Mouse (Mus musculus) stomach, postnatal 0 days (tissue): ENCODE results near the gene Cnot10. TPM values are rescaled to one million over a fixed set of nuclear protein-coding genes. Genes with fewer than 3 reads are reported as not detected.

Experiments
- ATAC-seq: fragments of 200-750 bp; cut with Nextera tagmentation; 2 replicates; pipeline ENCODE4 v1.8.0; 2017; ENCODE audit not compliant: low FRiP score, low TSS enrichment
- DNase-seq: peaks from one replicate; pipeline ENCODE4 v3.0.0-alpha.2; 2016; ENCODE audit warnings: low spot score
- H3K27ac ChIP-seq: fragments of 300-500 bp; sonication (generic); replicated peaks from 2 replicates; pipeline ENCODE4 v1.5.1; 2014; ENCODE audit warnings: mild to moderate bottlenecking, control low read depth
- H3K27me3 ChIP-seq: fragments of 300-500 bp; sonication (generic); 2 replicates; pipeline ENCODE4 v1.6.1; 2014; ENCODE audit warnings: low read length; ENCODE audit not compliant: control insufficient read depth, insufficient read depth
- H3K36me3 ChIP-seq: fragments of 300-500 bp; sonication (generic); 2 replicates; pipeline ENCODE4 v1.6.1; 2014; ENCODE audit warnings: low read length, mixed read lengths; ENCODE audit not compliant: control insufficient read depth, insufficient read depth
- H3K4me1 ChIP-seq: fragments of 300-500 bp; sonication (generic); replicated peaks from 2 replicates; pipeline ENCODE4 v1.6.1; 2014; ENCODE audit warnings: antibody characterized with exemption; ENCODE audit not compliant: control insufficient read depth, insufficient read depth
- H3K4me2 ChIP-seq: fragments of 300-500 bp; sonication (generic); replicated peaks from 2 replicates; pipeline ENCODE4 v1.6.1; 2014; ENCODE audit warnings: low read depth, mild to moderate bottlenecking, control low read depth, moderate library complexity
- H3K4me3 ChIP-seq: fragments of 300-500 bp; sonication (generic); 2 replicates; pipeline ENCODE4 v1.5.1; 2014; ENCODE audit warnings: low read depth, low read length, control low read depth
- H3K9ac ChIP-seq: fragments of 300-500 bp; sonication (generic); 2 replicates; pipeline ENCODE4 v1.6.1; 2014; ENCODE audit warnings: mild to moderate bottlenecking, low read length, control low read depth, mixed read lengths
- H3K9me3 ChIP-seq: fragments of 300-500 bp; sonication (generic); 2 replicates; pipeline ENCODE4 v1.6.1; 2016; ENCODE audit warnings: low read length; ENCODE audit not compliant: control insufficient read depth
- CTCF ChIP-seq: IDR thresholded peaks from 2 replicates; pipeline ENCODE4 v1.5.1; 2016; ENCODE audit warnings: antibody characterized with exemption, low read depth, mild to moderate bottlenecking, moderate library complexity
- EP300 ChIP-seq: optimal IDR thresholded peaks from 2 replicates; pipeline ENCODE3; 2016; ENCODE audit warnings: antibody characterized with exemption
- WGBS: fragments of 180-500 bp; shearing (Covaris S2); extraction: QIAGEN DNeasy Blood & Tissue Kit; methylation state at CpG from one replicate; pipeline ENCODE4 v1.1.7; 2014; 5-methylcytosine and 5-hydroxymethylcytosine counted together
- polyA plus RNA-seq: library from polyadenylated mRNA; unstranded; fragments of >200 nt; fragmentation: Nextera tagmentation; extraction: Ambion mirVana; gene quantifications from 2 replicates; pipeline ENCODE4 v1.2.1, GENCODE M21; 2015

The Cnot10 gene
- polyA plus RNA-seq, 1 experiment from 2014 or later: 24.4 TPM

- Histone ChIP-seq H3K9me3 (no peaks in the 10 kb centered on the region), H3K4me3 (no peak overlapping the region), H3K27ac (no peak overlapping the region), H3K36me3 (no peaks in the 10 kb centered on the region), H3K9ac (no peak overlapping the region), H3K27me3 (no peaks in the 10 kb centered on the region), H3K4me2 (no peak overlapping the region), H3K4me1 (no peaks in the 10 kb centered on the region)
- TF ChIP-seq EP300 (no peak), CTCF (no peak)
- WGBS: 63% methylated on average over 6 of the region's 6 CpGs
- DNase-seq (no peak), ATAC-seq (no peak)
Observed at GRCm38 (mm10) chr9:114660983-114661382, 21.0 kb upstream of the Cnot10 start.

- Histone ChIP-seq H3K4me3 (no peak overlapping the region), H3K27ac (no peak overlapping the region), H3K9me3 (no peaks in the 10 kb centered on the region), H3K4me1 (no peaks in the 10 kb centered on the region), H3K36me3 (no peaks in the 10 kb centered on the region), H3K9ac (no peak overlapping the region), H3K27me3 (no peaks in the 10 kb centered on the region), H3K4me2 (no peak overlapping the region)
- ATAC-seq (no peak), DNase-seq (no peak)
- TF ChIP-seq EP300: no peak
- no peak for TF ChIP-seq CTCF
- 89% methylated on average over 6 of the region's 6 CpGs for WGBS
Observed at GRCm38 (mm10) chr9:114660506-114660905, 20.5 kb upstream of the Cnot10 start.

GRCm38 (mm10) chr9:114656701-114657100, 16.7 kb upstream of the Cnot10 start:
- Histone ChIP-seq H3K9ac (no peak overlapping the region), H3K27ac (no peak overlapping the region), H3K9me3 (no peaks in the 10 kb centered on the region), H3K4me1 (no peaks in the 10 kb centered on the region), H3K36me3 (no peaks in the 10 kb centered on the region), H3K4me2 (no peak overlapping the region), H3K27me3 (no peaks in the 10 kb centered on the region), H3K4me3 (no peak overlapping the region)
- ATAC-seq (no peak), DNase-seq (no peak)
- WGBS: 73% methylated on average over 3 of the region's 3 CpGs
- TF ChIP-seq CTCF (no peak), EP300 (no peak)

GRCm38 (mm10) chr9:114655356-114655755, 15.4 kb upstream of the Cnot10 start:
- no peaks in the 10 kb centered on the region for H3K4me1 ChIP-seq
- no peak overlapping the region for H3K4me2 ChIP-seq
- H3K4me3 ChIP-seq: no peak overlapping the region
- H3K36me3 ChIP-seq: no peaks in the 10 kb centered on the region
- H3K27ac ChIP-seq: no peak overlapping the region
- TF ChIP-seq CTCF: 0 out of 2 replicates have a peak, but pooled peaks have one; percentile 2
- no peak for TF ChIP-seq EP300
- H3K9ac ChIP-seq: no peak overlapping the region
- H3K27me3 ChIP-seq: no peaks in the 10 kb centered on the region
- DNase-seq (no peak), ATAC-seq (no peak)
- 93% methylated on average over 4 of the region's 4 CpGs for WGBS
- H3K9me3 ChIP-seq: no peaks in the 10 kb centered on the region

- Histone ChIP-seq H3K4me3 (no peak overlapping the region), H3K9ac (no peak overlapping the region), H3K4me2 (no peak overlapping the region), H3K27me3 (no peaks in the 10 kb centered on the region), H3K36me3 (no peaks in the 10 kb centered on the region), H3K27ac (no peak overlapping the region), H3K9me3 (no peaks in the 10 kb centered on the region), H3K4me1 (no peaks in the 10 kb centered on the region)
- TF ChIP-seq EP300 (no peak), CTCF (no peak)
- 58% methylated on average over 21 of the region's 21 CpGs for WGBS
- peak; percentile 33 for DNase-seq
- no peak for ATAC-seq
Observed at GRCm38 (mm10) chr9:114650938-114651634, 11.1 kb upstream of the Cnot10 start.

GRCm38 (mm10) chr9:114649371-114649770, 9.4 kb upstream of the Cnot10 start:
- 42% methylated on average over 5 of the region's 5 CpGs for WGBS
- no peaks in the 10 kb centered on the region for H3K4me1 ChIP-seq
- no peak for ATAC-seq
- no peaks in the 10 kb centered on the region for H3K27me3 ChIP-seq
- no peak overlapping the region for H3K4me3 ChIP-seq
- no peak overlapping the region for H3K4me2 ChIP-seq
- DNase-seq: no peak
- H3K36me3 ChIP-seq: no peaks in the 10 kb centered on the region
- H3K9me3 ChIP-seq: no peaks in the 10 kb centered on the region
- H3K9ac ChIP-seq: no peak overlapping the region
- no peak overlapping the region for H3K27ac ChIP-seq
- TF ChIP-seq CTCF: no peak
- no peak for TF ChIP-seq EP300
